Mouse (Mus musculus) hindbrain, embryonic 14.5 days (tissue): ENCODE data around the gene Atp6v1d. TPM values are rescaled to one million over a fixed set of nuclear protein-coding genes. Genes with fewer than 3 reads are reported as not detected.

Experiments
- ATAC-seq: fragments of 200-750 bp; cut with Nextera tagmentation; 2 replicates; pipeline ENCODE4 v1.8.0; 2017; ENCODE audit warnings: moderate number of reproducible peaks, mild to moderate bottlenecking, moderate TSS enrichment, moderate library complexity; ENCODE audit not compliant: low FRiP score
- DNase-seq: peaks from one replicate; pipeline ENCODE4 v3.0.0-alpha.2; 2015; ENCODE audit warnings: low spot score
- H3K27ac ChIP-seq: fragments of 300-500 bp; sonication (generic); 2 replicates; pipeline ENCODE4 v1.5.1; 2014; ENCODE audit warnings: mild to moderate bottlenecking, moderate library complexity
- H3K27me3 ChIP-seq: fragments of 300-500 bp; sonication (generic); 2 replicates; pipeline ENCODE4 v1.6.1; 2014; ENCODE audit warnings: mild to moderate bottlenecking, low read length, mixed read lengths; ENCODE audit not compliant: control insufficient read depth, insufficient read depth
- H3K36me3 ChIP-seq: fragments of 300-500 bp; sonication (generic); replicated peaks from 2 replicates; pipeline ENCODE4 v1.6.1; 2014; ENCODE audit not compliant: control insufficient read depth, insufficient read depth
- H3K4me1 ChIP-seq: fragments of 300-500 bp; sonication (generic); replicated peaks from 2 replicates; pipeline ENCODE4 v1.6.1; 2014; ENCODE audit warnings: antibody characterized with exemption, low read length, mixed read lengths; ENCODE audit not compliant: control insufficient read depth, insufficient read depth
- H3K4me2 ChIP-seq: fragments of 300-500 bp; sonication (generic); replicated peaks from 2 replicates; pipeline ENCODE4 v1.6.1; 2014; ENCODE audit warnings: mild to moderate bottlenecking, moderate library complexity
- H3K4me3 ChIP-seq: fragments of 300-500 bp; sonication (generic); replicated peaks from 2 replicates; pipeline ENCODE4 v1.5.1; 2014; ENCODE audit warnings: mild to moderate bottlenecking, low read length
- H3K9ac ChIP-seq: fragments of 300-500 bp; sonication (generic); 2 replicates; pipeline ENCODE4 v1.6.1; 2014
- H3K9me3 ChIP-seq: fragments of 300-500 bp; sonication (generic); 2 replicates; pipeline ENCODE4 v1.6.1; 2016; ENCODE audit warnings: low read length; ENCODE audit not compliant: control insufficient read depth
- WGBS: fragments of 180-500 bp; shearing (Covaris S2); extraction: QIAGEN DNeasy Blood & Tissue Kit; methylation state at CpG from one replicate; pipeline ENCODE4 v1.1.7; 2014; 5-methylcytosine and 5-hydroxymethylcytosine counted together
- polyA plus RNA-seq: library from polyadenylated mRNA; unstranded; fragments of >200 nt; fragmentation: Nextera tagmentation; extraction: Ambion mirVana; gene quantifications from 2 replicates; pipeline ENCODE4 v1.2.1, GENCODE M21; 2014

Atp6v1d gene
- polyA plus RNA-seq, 1 experiment from 2014 or later = 135 TPM

GRCm38 (mm10) chr12:78890062-78890461, 28.6 kb upstream of the Atp6v1d start:
- ATAC-seq = no peak
- 0 out of 2 replicates have a peak, but pooled peaks cover 4% of the 10 kb centered on the region for H3K9me3 ChIP-seq
- H3K27me3 ChIP-seq = no peaks in the 10 kb centered on the region
- no peak overlapping the region for H3K4me3 ChIP-seq
- DNase-seq = no peak
- peaks cover 22% of the 10 kb centered on the region for H3K36me3 ChIP-seq
- H3K9ac ChIP-seq = no peak overlapping the region
- H3K4me1 ChIP-seq = no peaks in the 10 kb centered on the region
- H3K4me2 ChIP-seq = no peak overlapping the region
- 66% methylated on average over 1 of the region's 1 CpGs for WGBS
- H3K27ac ChIP-seq = no peak overlapping the region

GRCm38 (mm10) chr12:78874581-78874980, 13.1 kb upstream of the Atp6v1d start:
- Histone ChIP-seq H3K4me2 (no peak overlapping the region), H3K4me1 (no peaks in the 10 kb centered on the region), H3K9ac (no peak overlapping the region), H3K36me3 (peaks cover 69% of the 10 kb centered on the region), H3K27ac (no peak overlapping the region), H3K9me3 (no peaks in the 10 kb centered on the region), H3K27me3 (no peaks in the 10 kb centered on the region), H3K4me3 (no peak overlapping the region)
- 94% methylated on average over 3 of the region's 3 CpGs for WGBS
- DNase-seq = no peak
- no peak for ATAC-seq

- WGBS = 94% methylated on average over 1 of the region's 1 CpGs
- peaks cover 42% of the 10 kb centered on the region for H3K36me3 ChIP-seq
- DNase-seq (no peak), ATAC-seq (no peak)
- H3K4me3 ChIP-seq = no peak overlapping the region
- H3K9me3 ChIP-seq = no peaks in the 10 kb centered on the region
- H3K9ac ChIP-seq = no peak overlapping the region
- no peak overlapping the region for H3K4me2 ChIP-seq
- no peak overlapping the region for H3K27ac ChIP-seq
- H3K4me1 ChIP-seq = peaks cover 5% of the 10 kb centered on the region
- no peaks in the 10 kb centered on the region for H3K27me3 ChIP-seq
Observed at GRCm38 (mm10) chr12:78868115-78868514, 6.7 kb upstream of the Atp6v1d start.

- no peak overlapping the region for H3K4me2 ChIP-seq
- H3K4me1 ChIP-seq = peaks cover 15% of the 10 kb centered on the region
- no peaks in the 10 kb centered on the region for H3K9me3 ChIP-seq
- no peaks in the 10 kb centered on the region for H3K27me3 ChIP-seq
- no peak overlapping the region for H3K27ac ChIP-seq
- WGBS = 100% methylated on average over 1 of the region's 1 CpGs
- H3K36me3 ChIP-seq = peaks cover 29% of the 10 kb centered on the region
- no peak overlapping the region for H3K9ac ChIP-seq
- ATAC-seq (no peak), DNase-seq (no peak)
- H3K4me3 ChIP-seq = no peak overlapping the region
Observed at GRCm38 (mm10) chr12:78865434-78865833, 4.0 kb upstream of the Atp6v1d start.

- peak overlapping the region; percentile 85 for H3K27ac ChIP-seq
- H3K36me3 ChIP-seq = peaks cover 13% of the 10 kb centered on the region
- H3K9me3 ChIP-seq = no peaks in the 10 kb centered on the region
- peaks cover 25% of the 10 kb centered on the region for H3K4me1 ChIP-seq
- no peak for ATAC-seq
- peak overlapping the region; percentile 70 for H3K4me3 ChIP-seq
- peak overlapping the region; percentile 75 for H3K4me2 ChIP-seq
- DNase-seq = no peak
- WGBS = under 1% methylated on average over 22 of the region's 22 CpGs
- peak overlapping the region; percentile 76 for H3K9ac ChIP-seq
- no peaks in the 10 kb centered on the region for H3K27me3 ChIP-seq
Observed at GRCm38 (mm10) chr12:78862254-78862730, 854 bp upstream of the Atp6v1d start.

GRCm38 (mm10) chr12:78860921-78861495, 430 bp downstream of the Atp6v1d start:
- peak overlapping the region; percentile 70 for H3K4me3 ChIP-seq
- peak overlapping the region; percentile 90 for H3K4me2 ChIP-seq
- H3K9me3 ChIP-seq = no peaks in the 10 kb centered on the region
- H3K36me3 ChIP-seq = peaks cover 16% of the 10 kb centered on the region
- H3K27ac ChIP-seq = peak overlapping the region; percentile 69
- H3K27me3 ChIP-seq = no peaks in the 10 kb centered on the region
- ATAC-seq (peak; percentile 52; the same call in 1 of the 2 replicates), DNase-seq (no peak)
- WGBS = under 1% methylated on average over 30 of the region's 30 CpGs
- H3K9ac ChIP-seq = peak overlapping the region; percentile 77
- H3K4me1 ChIP-seq = peaks cover 25% of the 10 kb centered on the region

GRCm38 (mm10) chr12:78848246-78848645, 13.2 kb downstream of the Atp6v1d start:
- H3K9ac ChIP-seq = no peak overlapping the region
- no peak for ATAC-seq
- H3K9me3 ChIP-seq = no peaks in the 10 kb centered on the region
- no peak overlapping the region for H3K4me2 ChIP-seq
- peaks cover 79% of the 10 kb centered on the region for H3K36me3 ChIP-seq
- no peaks in the 10 kb centered on the region for H3K4me1 ChIP-seq
- H3K4me3 ChIP-seq = no peak overlapping the region
- DNase-seq = no peak
- WGBS = 97% methylated on average over 4 of the region's 4 CpGs
- no peaks in the 10 kb centered on the region for H3K27me3 ChIP-seq
- no peak overlapping the region for H3K27ac ChIP-seq

GRCm38 (mm10) chr12:78842429-78842828, 19.0 kb downstream of the Atp6v1d start:
- DNase-seq (no peak), ATAC-seq (no peak)
- H3K9ac ChIP-seq = no peak overlapping the region
- no peaks in the 10 kb centered on the region for H3K9me3 ChIP-seq
- no peaks in the 10 kb centered on the region for H3K27me3 ChIP-seq
- H3K4me3 ChIP-seq = no peak overlapping the region
- H3K36me3 ChIP-seq = peaks cover 91% of the 10 kb centered on the region
- H3K4me1 ChIP-seq = no peaks in the 10 kb centered on the region
- WGBS = 98% methylated on average over 1 of the region's 1 CpGs
- H3K27ac ChIP-seq = no peak overlapping the region
- H3K4me2 ChIP-seq = no peak overlapping the region

- no peak for DNase-seq
- WGBS = 85% methylated on average over 4 of the region's 4 CpGs
- H3K4me1 ChIP-seq = no peaks in the 10 kb centered on the region
- no peaks in the 10 kb centered on the region for H3K9me3 ChIP-seq
- H3K4me3 ChIP-seq = no peak overlapping the region
- H3K36me3 ChIP-seq = peaks cover 93% of the 10 kb centered on the region
- no peak overlapping the region for H3K4me2 ChIP-seq
- no peak for ATAC-seq
- H3K27me3 ChIP-seq = no peaks in the 10 kb centered on the region
- H3K27ac ChIP-seq = no peak overlapping the region
- no peak overlapping the region for H3K9ac ChIP-seq
Observed at GRCm38 (mm10) chr12:78839906-78840305, 21.5 kb downstream of the Atp6v1d start.

- no peak for DNase-seq
- no peaks in the 10 kb centered on the region for H3K4me1 ChIP-seq
- 95% methylated on average over 2 of the region's 2 CpGs for WGBS
Observed at GRCm38 (mm10) chr12:78834496-78834895, 26.9 kb downstream of the Atp6v1d start.

More at GRCm38 (mm10) chr12:78834496-78834895, 26.9 kb downstream of the Atp6v1d start:
- no peak for ATAC-seq
- Histone ChIP-seq H3K9ac (no peak overlapping the region), H3K36me3 (peaks cover 65% of the 10 kb centered on the region), H3K27ac (no peak overlapping the region), H3K4me2 (no peak overlapping the region), H3K4me3 (no peak overlapping the region), H3K9me3 (no peaks in the 10 kb centered on the region), H3K27me3 (no peaks in the 10 kb centered on the region)
